Mouse (Mus musculus) neural tube, embryonic 14.5 days (tissue): Measurements from ENCODE around the gene Apoa2. TPM values are rescaled to one million over a fixed set of nuclear protein-coding genes. Genes with fewer than 3 reads are reported as not detected.

Experiments used
- ATAC-seq: fragments of 200-750 bp; cut with Nextera tagmentation; 2 replicates; pipeline ENCODE4 v1.8.0; 2017; ENCODE audit warnings: low read depth, mild to moderate bottlenecking, moderate TSS enrichment, moderate library complexity
- H3K27ac ChIP-seq: fragments of 300-500 bp; sonication (generic); 2 replicates; pipeline ENCODE4 v1.5.1; 2014; ENCODE audit warnings: low read depth, mild to moderate bottlenecking, control low read depth, low read length, moderate library complexity, mixed read lengths
- H3K27me3 ChIP-seq: fragments of 300-500 bp; sonication (generic); 2 replicates; pipeline ENCODE4 v1.6.1; 2014; ENCODE audit warnings: low read length; ENCODE audit not compliant: control insufficient read depth, insufficient read depth
- H3K36me3 ChIP-seq: fragments of 300-500 bp; sonication (generic); 2 replicates; pipeline ENCODE4 v1.6.1; 2014; ENCODE audit warnings: low read length, mixed read lengths; ENCODE audit not compliant: control insufficient read depth, insufficient read depth
- H3K4me1 ChIP-seq: fragments of 300-500 bp; sonication (generic); 2 replicates; pipeline ENCODE4 v1.6.1; 2014; ENCODE audit warnings: low read length; ENCODE audit not compliant: control insufficient read depth, insufficient read depth
- H3K4me2 ChIP-seq: fragments of 300-500 bp; sonication (generic); 2 replicates; pipeline ENCODE4 v1.6.1; 2014; ENCODE audit warnings: mild to moderate bottlenecking, low read depth, low read length, control low read depth
- H3K4me3 ChIP-seq: fragments of 300-500 bp; sonication (generic); 2 replicates; pipeline ENCODE4 v1.5.1; 2014; ENCODE audit warnings: low read depth, low read length, control low read depth, mixed read lengths
- H3K9ac ChIP-seq: fragments of 300-500 bp; sonication (generic); replicated peaks from 2 replicates; pipeline ENCODE4 v1.6.1; 2014; ENCODE audit warnings: low read depth, mild to moderate bottlenecking, control low read depth, low read length, mixed read lengths
- H3K9me3 ChIP-seq: fragments of 300-500 bp; sonication (generic); 2 replicates; pipeline ENCODE4 v1.6.1; 2016; ENCODE audit warnings: low read length; ENCODE audit not compliant: control insufficient read depth
- WGBS: fragments of 180-500 bp; shearing (Covaris S2); extraction: QIAGEN DNeasy Blood & Tissue Kit; methylation state at CpG from one replicate; pipeline ENCODE4 v1.1.7; 2014; 5-methylcytosine and 5-hydroxymethylcytosine counted together
- polyA plus RNA-seq: library from polyadenylated mRNA; unstranded; fragments of >200 nt; fragmentation: Nextera tagmentation; extraction: Ambion mirVana; gene quantifications from 2 replicates; pipeline ENCODE4 v1.2.1, GENCODE M21; 2014

The Apoa2 gene
- polyA plus RNA-seq, 1 experiment from 2014 or later: 7.9 TPM

- no peaks in the 10 kb centered on the region for H3K36me3 ChIP-seq
- H3K27me3 ChIP-seq: no peaks in the 10 kb centered on the region; the same call in 1 of the 2 replicates
- H3K9ac ChIP-seq: no peak overlapping the region
- no peak overlapping the region for H3K27ac ChIP-seq
- ATAC-seq: 0 out of 2 replicates have a peak, but pooled peaks have one; percentile 42
- H3K9me3 ChIP-seq: no peaks in the 10 kb centered on the region
- 30% methylated on average over 14 of the region's 14 CpGs for WGBS
- H3K4me3 ChIP-seq: no peak overlapping the region
- no peak overlapping the region for H3K4me2 ChIP-seq
- peaks cover 20% of the 10 kb centered on the region for H3K4me1 ChIP-seq
Observed at GRCm38 (mm10) chr1:171189476-171190114, 35.3 kb upstream of the Apoa2 start.

- 98% methylated on average over 9 of the region's 9 CpGs for WGBS
- Histone ChIP-seq H3K4me1 (peaks cover 28% of the 10 kb centered on the region), H3K27ac (no peak overlapping the region), H3K4me3 (no peak overlapping the region), H3K9ac (no peak overlapping the region), H3K36me3 (no peaks in the 10 kb centered on the region), H3K9me3 (no peaks in the 10 kb centered on the region), H3K27me3 (peaks cover 3% of the 10 kb centered on the region; the same call in 1 of the 2 replicates), H3K4me2 (no peak overlapping the region)
- no peak for ATAC-seq
Observed at GRCm38 (mm10) chr1:171190832-171191231, 34.0 kb upstream of the Apoa2 start.

DNA sequence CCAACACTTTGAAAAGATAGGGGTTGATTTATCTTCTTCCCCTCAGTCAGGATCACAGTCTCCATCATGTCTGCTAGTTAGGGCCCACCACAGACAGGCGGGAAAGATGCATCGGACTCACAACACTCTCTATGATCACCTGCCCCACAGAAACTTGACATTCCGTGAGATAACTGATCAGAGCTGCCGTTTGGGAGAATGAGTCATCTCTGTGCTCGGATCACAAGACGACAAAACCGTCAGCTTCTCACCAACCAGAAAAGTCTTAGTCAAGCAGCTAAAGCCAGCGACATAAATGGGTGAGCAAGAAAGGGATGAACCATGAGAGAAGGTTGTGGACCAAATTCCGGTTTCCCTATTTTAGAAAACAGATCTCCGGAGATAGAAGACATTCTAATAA lies 32.6 kb upstream of the Apoa2 start:
- Histone ChIP-seq H3K9me3 (no peaks in the 10 kb centered on the region), H3K27ac (no peak overlapping the region), H3K27me3 (peaks cover 5% of the 10 kb centered on the region; the same call in 1 of the 2 replicates), H3K9ac (no peak overlapping the region), H3K4me3 (no peak overlapping the region), H3K4me2 (peak overlapping the region; percentile 39), H3K36me3 (no peaks in the 10 kb centered on the region), H3K4me1 (peaks cover 30% of the 10 kb centered on the region)
- ATAC-seq: no peak
- WGBS: 46% methylated on average over 10 of the region's 10 CpGs

DNA sequence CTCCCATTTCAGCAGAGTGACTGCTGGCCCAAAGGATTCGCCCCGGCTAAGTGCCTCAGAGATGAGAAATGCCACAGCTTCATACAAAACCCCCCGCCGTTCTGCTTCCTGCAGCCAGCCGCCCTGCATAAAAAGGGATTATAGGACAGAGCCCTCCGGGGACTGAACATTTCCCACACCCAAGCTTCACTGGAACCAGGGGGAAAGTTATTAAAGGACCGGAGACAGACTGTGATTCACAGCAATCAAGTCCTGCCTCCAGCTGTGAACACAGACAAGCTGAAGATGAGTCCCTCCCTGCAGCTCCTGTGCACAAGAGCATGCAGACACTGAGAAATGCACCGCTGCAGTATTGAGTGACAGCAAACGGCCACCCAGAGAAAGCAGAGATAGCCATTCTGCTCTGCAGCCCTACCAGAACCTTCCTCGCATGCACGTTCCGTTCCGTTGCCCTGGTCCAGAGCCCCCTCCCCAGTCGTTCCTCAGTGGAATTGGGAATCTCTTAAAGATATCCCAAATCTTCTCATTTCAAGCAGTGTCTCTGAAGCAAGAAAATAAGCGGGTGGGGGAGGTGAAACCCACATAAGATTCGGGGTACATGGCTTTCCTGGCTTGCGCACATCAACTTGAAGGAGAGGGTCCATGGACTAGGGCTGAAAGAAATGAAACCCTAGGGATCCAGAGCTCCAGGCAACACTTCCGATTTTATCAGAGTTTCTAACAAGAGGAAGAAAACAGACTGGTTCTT lies 31.6 kb upstream of the Apoa2 start:
- 5% methylated on average over 18 of the region's 18 CpGs for WGBS
- Histone ChIP-seq H3K4me3 (0 out of 2 replicates have a peak overlapping the region, but pooled peaks have one; percentile 11), H3K27ac (peak overlapping the region; percentile 1; the same call in 1 of the 2 replicates), H3K9ac (0 out of 2 replicates have a peak overlapping the region, but pooled peaks have one; percentile 4), H3K4me2 (peak overlapping the region; percentile 39), H3K9me3 (no peaks in the 10 kb centered on the region), H3K27me3 (peaks cover 5% of the 10 kb centered on the region; the same call in 1 of the 2 replicates), H3K4me1 (peaks cover 27% of the 10 kb centered on the region), H3K36me3 (no peaks in the 10 kb centered on the region)
- peak; percentile 48 for ATAC-seq

GRCm38 (mm10) chr1:171193911-171194830 lies 30.7 kb upstream of the Apoa2 start:
- peak; percentile 12; the same call in 1 of the 2 replicates for ATAC-seq

GRCm38 (mm10) chr1:171195046-171195822 lies 29.6 kb upstream of the Apoa2 start:
- WGBS: 6% methylated on average over 20 of the region's 20 CpGs
- Histone ChIP-seq H3K9me3 (no peaks in the 10 kb centered on the region), H3K4me3 (peak overlapping the region; percentile 49), H3K27ac (no peak overlapping the region), H3K9ac (peak overlapping the region; percentile 57), H3K4me2 (peak overlapping the region; percentile 94), H3K27me3 (peaks cover 5% of the 10 kb centered on the region; the same call in 1 of the 2 replicates), H3K36me3 (no peaks in the 10 kb centered on the region), H3K4me1 (peaks cover 19% of the 10 kb centered on the region)
- ATAC-seq: peak; percentile 18; the same call in 1 of the 2 replicates

More at GRCm38 (mm10) chr1:171193911-171194830, 30.7 kb upstream of the Apoa2 start:
- H3K9me3 ChIP-seq: no peaks in the 10 kb centered on the region
- H3K4me1 ChIP-seq: peaks cover 21% of the 10 kb centered on the region
- no peaks in the 10 kb centered on the region for H3K36me3 ChIP-seq
- peak overlapping the region; percentile 39; the same call in 1 of the 2 replicates for H3K4me2 ChIP-seq
- peaks cover 5% of the 10 kb centered on the region; the same call in 1 of the 2 replicates for H3K27me3 ChIP-seq
- WGBS: 30% methylated on average over 11 of the region's 11 CpGs
- no peak overlapping the region for H3K9ac ChIP-seq
- H3K27ac ChIP-seq: no peak overlapping the region
- H3K4me3 ChIP-seq: peak overlapping the region; percentile 11; the same call in 1 of the 2 replicates

GRCm38 (mm10) chr1:171195887-171196397 lies 28.9 kb upstream of the Apoa2 start, which contains the start of gene Pcp4l1:
Gene Pcp4l1, minus strand, starts transcription at chr1:171196268.
- Histone ChIP-seq H3K4me3 (peak within 1 kb of the TSS; percentile 49), H3K9me3 (no peaks in the 10 kb centered on the region), H3K4me1 (peaks cover 19% of the 10 kb centered on the region), H3K27ac (no peak within 1 kb of the TSS), H3K27me3 (peaks cover 5% of the 10 kb centered on the region; the same call in 1 of the 2 replicates), H3K9ac (peak within 1 kb of the TSS; percentile 57), H3K4me2 (peak within 1 kb of the TSS; percentile 94), H3K36me3 (no peaks in the 10 kb centered on the region)
- peak; percentile 65 for ATAC-seq
- WGBS: under 1% methylated on average over 33 of the region's 33 CpGs
